Mouse (Mus musculus) erythroblast, adult 5-6 weeks (primary cell): Measurements from ENCODE around the gene Btbd18. TPM values are rescaled to one million over a fixed set of nuclear protein-coding genes. Genes with fewer than 3 reads are reported as not detected.
"Not testable (repeated sequence)": the region's sequence is repeated elsewhere in the genome, so short reads cannot be mapped to it uniquely, and the experiment has no call there.

Experiments used
- ATAC-seq: replicated peaks from 2 replicates; pipeline ENCODE4 v1.8.0; 2016; ENCODE audit warnings: moderate number of reproducible peaks, mild to moderate bottlenecking, moderate TSS enrichment, inconsistent platforms; ENCODE audit not compliant: poor library complexity, low FRiP score, severe bottlenecking
- total RNA-seq, 2 experiments: library from RNA; stranded (forward) in 1 of 2; stranded (reverse) in 1 of 2; fragments of 150-400 nt in 1 of 2; fragments of 200-764, 138-1000 nt in 1 of 2; gene quantifications; 2 replicates each; pipeline versions ENCODE4 v1.2.3 to v1.2.4; 2015 to 2017; ENCODE audit warnings: low replicate concordance in 2 of 2

Gene Btbd18
- total RNA-seq, 2 experiments from 2014 or later, result not detected

GRCm38 (mm10) chr2:84640833-84641232 is 18.0 kb upstream of the Btbd18 start:
- ATAC-seq, result no peak

- no peak for ATAC-seq
These were observed 12.7 kb upstream of the Btbd18 start for GRCm38 (mm10) chr2:84646138-84646537.

GRCm38 (mm10) chr2:84647051-84647568 is 11.8 kb upstream of the Btbd18 start:
- ATAC-seq, result no peak

- ATAC-seq, result no peak
These were observed 10.5 kb upstream of the Btbd18 start for GRCm38 (mm10) chr2:84648369-84648768.

- ATAC-seq, result peak; percentile 63
These were observed 9.2 kb upstream of the Btbd18 start for GRCm38 (mm10) chr2:84649674-84650073.

GRCm38 (mm10) chr2:84650464-84651195 is 8.2 kb upstream of the Btbd18 start, which contains the start of gene Ctnnd1:
Ctnnd1 (minus strand) TSS chr2:84650765.
- ATAC-seq, result peak; percentile 86

- no peak for ATAC-seq
These were observed 5.5 kb upstream of the Btbd18 start for GRCm38 (mm10) chr2:84653354-84653753.

- ATAC-seq, result no peak
These were observed 3.0 kb upstream of the Btbd18 start for GRCm38 (mm10) chr2:84655864-84656263.

- ATAC-seq, result peak; percentile 75
These were observed 1.4 kb downstream of the Btbd18 start for GRCm38 (mm10) chr2:84660253-84660652.

GRCm38 (mm10) chr2:84662866-84663265 is 4.0 kb downstream of the Btbd18 start:
- peak; percentile 67; the same call in 1 of the 2 replicates for ATAC-seq

GRCm38 (mm10) chr2:84666081-84666480 is 7.2 kb downstream of the Btbd18 start:
- ATAC-seq, result no peak

GRCm38 (mm10) chr2:84669828-84670568 is 11.1 kb downstream of the Btbd18 start:
- ATAC-seq, result peak; percentile 60

- peak; percentile 90 for ATAC-seq
These were observed 11.7 kb downstream of the Btbd18 start, which contains the start of gene Selenoh for GRCm38 (mm10) chr2:84670569-84670933. Selenoh (minus strand) TSS chr2:84670770.

- ATAC-seq, result not testable (repeated sequence)
These were observed 12.7 kb downstream of the Btbd18 start for GRCm38 (mm10) chr2:84671535-84671934.

GRCm38 (mm10) chr2:84677270-84677967 is 18.5 kb downstream of the Btbd18 start:
- ATAC-seq, result peak; percentile 46

GRCm38 (mm10) chr2:84677968-84678880 is 19.3 kb downstream of the Btbd18 start, which contains the start of the genes Gm28635 and Med19:
Gm28635 (minus strand) TSS chr2:84678041.
Med19 (plus strand) TSS chr2:84678402.
- peak; percentile 92 for ATAC-seq

- no peak for ATAC-seq
These were observed 20.1 kb downstream of the Btbd18 start, which contains the start of gene Tmx2 for GRCm38 (mm10) chr2:84679016-84679415. Tmx2 (minus strand) TSS chr2:84679140.

- peak; percentile 75 for ATAC-seq
These were observed 23.8 kb downstream of the Btbd18 start for GRCm38 (mm10) chr2:84682605-84683183.
